Mouse (Mus musculus): ENCODE measurements around the gene Zbtb6.

DNA sequence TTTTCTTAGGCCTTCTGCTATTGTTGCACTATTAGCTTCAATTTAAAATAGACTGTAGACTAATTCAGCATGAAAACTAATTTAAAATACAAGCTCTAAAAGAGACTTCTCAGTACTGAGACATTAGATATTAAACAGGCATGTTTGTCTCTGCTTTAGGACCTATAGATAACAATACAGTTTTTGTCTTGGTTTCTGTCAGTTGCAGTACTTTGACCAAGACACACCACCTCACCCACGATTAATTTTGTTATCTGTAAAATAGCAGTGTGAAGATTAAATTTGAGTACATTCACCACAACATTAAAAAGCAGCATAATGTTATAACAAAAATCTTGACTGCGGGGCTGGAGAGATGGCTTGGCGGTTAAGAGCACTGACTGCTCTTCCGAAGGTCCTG, 23.3 kb upstream of the Zbtb6 start:
- TF ChIP-seq CTCF (IDR thresholded peaks at IDR 0.05; ENCODE audit: extremely low read depth, insufficient read depth, low read length) (no peak), POLR2A (IDR thresholded peaks at IDR 0.05; ENCODE audit: extremely low read depth, insufficient read depth, low read length) (no peak)
